Mouse (Mus musculus) gastrocnemius, postnatal 14 days (tissue): Measurements from ENCODE around the gene Ofcc1. TPM values are rescaled to one million over a fixed set of nuclear protein-coding genes. Genes with fewer than 3 reads are reported as not detected.

ENCODE experiments used
- DNase-seq: peaks from one replicate; pipeline ENCODE4 v3.0.0; 2021; ENCODE audit warnings: mixed read lengths
- intact Hi-C: fragments of 180-260 bp; cut with DNase I; formaldehyde crosslinking; loops from one replicate; pipeline ENCODE4 v1.15.1; 2025; ENCODE audit warnings: low total_unique reads
- long read RNA-seq, 2 experiments: library from polyadenylated mRNA; stranded (forward); transcript quantifications; one replicate each; pipeline ENCODE4 v2.0.0; 2021
- total RNA-seq, 2 experiments: library from RNA; stranded (reverse); gene quantifications; 2 replicates each; pipeline ENCODE4 v1.2.3; 2021

Gene Ofcc1
- not detected for total RNA-seq
- long read RNA-seq, experiment 1, result 0 reads
- long read RNA-seq, experiment 2, result 0 reads

DNA sequence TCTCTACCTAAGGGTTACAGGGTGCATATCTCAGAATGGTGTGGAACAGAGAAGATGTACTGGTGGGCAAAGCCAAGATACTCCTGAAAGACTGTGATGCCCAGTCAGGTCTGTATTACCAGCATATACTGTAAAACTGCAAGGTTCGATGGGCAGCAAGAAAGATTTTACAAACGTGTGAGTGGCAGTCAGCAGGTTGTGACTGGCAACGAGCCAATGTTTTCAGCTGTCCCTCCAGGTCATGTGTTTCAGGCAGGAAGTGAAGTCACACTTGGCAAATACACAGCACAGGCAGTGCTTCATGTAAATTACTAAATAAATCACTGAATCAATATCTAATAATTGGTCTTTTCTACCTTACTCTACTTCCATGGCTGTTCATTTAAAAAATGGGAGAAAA is at the start of gene Ofcc1:
Gene Ofcc1 (minus strand): TSS at position 163 of the 400 bp plus-strand sequence.
- DNase-seq, result no peak
- intact Hi-C loops, result no loop called here

DNA sequence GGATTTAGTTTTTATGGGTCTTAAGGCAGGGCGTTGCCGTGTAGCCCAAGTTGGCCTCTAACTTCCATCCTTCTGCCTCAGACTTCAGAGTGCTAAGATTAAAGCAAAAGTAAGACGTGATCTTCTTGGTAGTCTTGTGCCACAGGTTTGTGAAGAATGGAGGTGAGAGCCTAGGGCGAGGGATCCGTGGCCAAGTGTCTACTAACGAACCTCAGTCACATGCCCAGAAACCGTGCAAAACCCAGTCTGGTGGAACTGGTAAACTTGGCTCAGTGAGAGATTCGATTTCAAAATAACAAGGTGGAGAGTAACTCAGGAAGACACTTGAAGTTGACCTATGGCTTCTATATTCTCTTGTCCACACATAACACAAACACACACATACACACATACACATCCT is 28.9 kb upstream of the Ofcc1 start:
- intact Hi-C loops, result no loop called here
- no peak for DNase-seq

- intact Hi-C loops, result no loop called here
Measured at GRCm38 (mm10) chr13:40387446-40387845, 26.2 kb upstream of the Ofcc1 start.

GRCm38 (mm10) chr13:40384962-40385361 is 23.7 kb upstream of the Ofcc1 start:
- intact Hi-C loops, result no loop called here
- no peak for DNase-seq

More at GRCm38 (mm10) chr13:40387446-40387845, 26.2 kb upstream of the Ofcc1 start:
- DNase-seq, result no peak

DNA sequence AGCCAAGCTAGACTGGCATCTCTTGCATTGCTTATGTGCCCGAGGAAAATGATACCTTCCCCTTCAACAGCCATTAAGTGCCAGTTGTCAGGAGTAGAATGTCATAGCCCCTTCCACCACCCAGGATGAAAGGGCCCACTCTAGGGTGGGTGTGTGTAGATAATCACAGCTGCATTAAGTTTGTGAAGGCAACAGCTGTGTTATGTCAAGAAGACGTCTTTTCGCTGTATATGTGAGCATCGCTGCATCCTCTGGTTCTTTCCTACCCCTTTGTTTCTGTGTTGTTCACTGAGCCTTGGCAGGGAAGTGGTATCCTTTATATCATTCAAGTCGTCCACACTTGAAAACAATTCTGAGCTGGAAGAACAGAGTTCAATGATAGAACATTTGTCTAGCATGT is 15.5 kb upstream of the Ofcc1 start:
- intact Hi-C loops, result no loop called here
- no peak for DNase-seq

DNA sequence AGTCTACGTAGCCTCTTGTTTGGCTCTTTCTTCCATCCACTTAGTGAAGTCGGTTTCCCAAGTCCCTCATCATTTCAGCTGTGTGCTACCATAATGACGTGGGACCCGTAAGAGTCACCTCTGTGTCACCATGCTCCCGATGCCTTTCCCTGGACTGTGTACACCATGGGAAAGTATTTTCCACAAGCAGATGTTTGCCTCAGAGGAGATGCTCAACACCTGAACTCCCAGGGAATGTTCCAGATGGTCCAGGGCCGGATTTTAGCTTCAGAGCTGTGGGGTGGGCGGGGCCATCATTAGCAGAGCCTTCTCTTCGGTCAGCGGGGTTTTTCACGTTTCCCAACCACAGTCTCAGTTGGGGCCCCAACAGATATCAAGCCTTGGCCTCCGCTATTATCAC is 5.5 kb upstream of the Ofcc1 start:
- intact Hi-C loops, result no loop called here
- no peak for DNase-seq

DNA sequence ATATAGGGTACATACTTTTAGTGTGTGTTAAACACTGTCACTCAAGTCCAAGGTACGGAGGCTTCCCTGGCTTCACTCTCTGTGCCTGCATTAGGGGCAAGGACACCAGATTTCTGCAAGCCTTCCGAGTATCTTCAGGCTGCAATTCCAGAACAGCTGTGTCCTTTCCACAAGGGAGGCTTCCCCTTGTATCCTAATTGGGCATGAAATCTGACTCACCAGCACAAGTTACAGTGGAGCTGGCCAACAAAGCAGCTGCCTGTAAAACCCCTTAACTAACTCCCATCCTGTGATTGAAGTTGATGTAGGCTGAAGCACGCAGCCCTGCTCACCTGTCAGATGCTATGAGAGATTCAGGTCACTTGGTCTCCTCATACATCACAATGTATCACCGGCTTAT is 3.6 kb upstream of the Ofcc1 start:
- intact Hi-C loops, result no loop called here
- DNase-seq, result peak; percentile 7

GRCm38 (mm10) chr13:40360692-40361091 is 558 bp downstream of the Ofcc1 start:
- intact Hi-C loops, result no loop called here
- DNase-seq, result no peak

DNA sequence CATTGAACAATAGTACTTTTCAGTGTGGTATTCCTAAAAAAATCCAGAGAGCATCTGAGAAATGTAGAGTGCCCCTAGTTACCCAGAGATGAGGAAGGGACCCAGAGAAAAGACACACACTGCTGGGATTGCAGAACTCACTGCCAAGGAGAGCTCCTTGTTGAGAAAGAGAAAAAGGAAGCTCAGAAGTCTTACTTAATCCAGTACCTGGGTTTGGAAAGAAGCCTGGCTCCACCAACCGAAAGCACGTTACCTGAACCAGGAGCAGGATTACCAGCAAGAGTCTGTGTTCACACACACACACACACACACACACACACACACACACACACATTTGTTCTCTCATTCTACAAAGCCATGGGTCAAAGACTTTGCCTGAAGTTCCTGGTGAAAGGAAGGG is 14.2 kb downstream of the Ofcc1 start:
- intact Hi-C loops, result no loop called here
- DNase-seq, result no peak

DNA sequence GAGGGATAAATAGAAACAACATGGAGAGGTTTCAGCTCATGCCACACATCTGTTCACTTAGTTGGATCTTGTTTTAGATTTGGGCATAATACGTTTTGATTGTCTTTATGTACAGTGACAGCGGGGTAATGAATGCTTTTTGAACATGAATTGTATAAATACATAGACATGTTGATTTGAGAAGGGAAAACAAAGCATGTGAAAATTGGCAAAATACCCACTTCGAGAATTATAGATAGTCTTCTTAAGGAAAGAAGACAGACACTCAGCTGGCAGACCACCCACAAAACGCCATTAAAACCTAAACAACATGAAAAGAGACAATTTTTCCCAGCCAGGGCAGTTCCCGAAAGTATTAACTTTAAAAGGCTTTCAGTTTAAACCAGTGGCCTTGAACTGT is 37.9 kb downstream of the Ofcc1 start:
- no peak for DNase-seq
- intact Hi-C loops, result no loop called here

GRCm38 (mm10) chr13:40320814-40321525 is 40.3 kb downstream of the Ofcc1 start:
- intact Hi-C loops, result no loop called here
- DNase-seq, result no peak

GRCm38 (mm10) chr13:40317731-40318130 is 43.5 kb downstream of the Ofcc1 start:
- intact Hi-C loops, result no loop called here
- no peak for DNase-seq

- intact Hi-C loops, result no loop called here
- no peak for DNase-seq
Measured at GRCm38 (mm10) chr13:40315158-40315792, 46.0 kb downstream of the Ofcc1 start.

- intact Hi-C loops, result no loop called here
- no peak for DNase-seq
Measured at GRCm38 (mm10) chr13:40292891-40293290, 68.4 kb downstream of the Ofcc1 start.

DNA sequence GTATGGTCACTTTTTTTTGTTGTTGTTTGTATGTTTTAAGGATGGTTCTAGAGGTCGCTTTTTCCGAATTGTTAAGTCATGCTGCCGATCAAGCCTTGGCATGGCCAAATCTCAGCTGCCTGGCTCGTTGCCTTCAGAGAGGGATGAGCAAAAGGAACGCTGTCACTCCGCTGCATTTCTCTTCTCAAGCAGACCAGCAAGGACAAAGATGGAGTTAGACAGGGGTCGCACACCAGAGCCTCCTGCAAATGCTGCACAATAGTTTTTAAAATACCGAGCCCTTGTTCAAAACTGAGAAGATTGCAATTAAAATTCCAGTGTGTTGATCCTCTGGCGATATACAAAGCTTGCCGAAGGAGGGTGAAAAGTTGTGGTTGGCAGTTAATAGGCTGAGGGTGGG is 70.4 kb downstream of the Ofcc1 start:
- intact Hi-C loops, result no loop called here
- DNase-seq, result no peak

GRCm38 (mm10) chr13:40288650-40289049 is 72.6 kb downstream of the Ofcc1 start:
- intact Hi-C loops, result no loop called here
- DNase-seq, result no peak

DNA sequence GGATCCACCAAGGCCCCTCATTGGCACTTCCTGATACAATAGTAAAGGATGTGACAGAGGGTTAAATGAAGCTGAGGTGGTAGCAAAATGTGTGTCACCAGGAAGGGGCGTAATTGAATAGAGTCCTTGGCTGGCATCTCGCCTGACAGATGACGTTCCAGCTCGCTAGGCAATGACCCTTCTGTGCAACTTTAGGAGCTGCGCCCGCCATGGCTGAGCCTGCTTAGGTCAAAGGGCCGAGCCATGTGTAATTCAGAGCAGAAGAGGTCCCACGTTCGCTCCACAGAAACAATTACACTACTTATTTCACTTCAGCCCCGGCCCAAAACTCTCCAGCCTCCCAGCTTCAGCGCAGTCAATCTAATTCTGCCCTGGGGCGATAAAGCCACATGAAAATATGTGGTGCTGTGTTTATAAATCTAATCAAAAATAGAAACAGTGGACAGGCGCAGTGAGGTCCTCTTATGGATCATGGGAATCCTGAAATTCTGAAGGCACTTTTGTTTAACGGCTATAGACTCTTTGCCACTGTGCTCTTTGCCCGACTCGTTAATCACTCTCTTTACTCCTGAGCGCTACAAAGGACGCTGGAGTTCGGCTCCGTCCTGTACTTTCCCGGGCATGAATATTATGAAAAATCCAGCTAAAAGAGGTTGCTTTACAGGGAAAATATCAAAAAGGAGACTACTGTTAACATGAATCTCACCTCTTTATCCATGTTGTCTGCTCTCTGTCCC is 73.8 kb downstream of the Ofcc1 start:
- intact Hi-C loops, result no loop called here
- DNase-seq, result no peak

- DNase-seq, result no peak
Measured at GRCm38 (mm10) chr13:40285234-40285791, 75.9 kb downstream of the Ofcc1 start.

DNA sequence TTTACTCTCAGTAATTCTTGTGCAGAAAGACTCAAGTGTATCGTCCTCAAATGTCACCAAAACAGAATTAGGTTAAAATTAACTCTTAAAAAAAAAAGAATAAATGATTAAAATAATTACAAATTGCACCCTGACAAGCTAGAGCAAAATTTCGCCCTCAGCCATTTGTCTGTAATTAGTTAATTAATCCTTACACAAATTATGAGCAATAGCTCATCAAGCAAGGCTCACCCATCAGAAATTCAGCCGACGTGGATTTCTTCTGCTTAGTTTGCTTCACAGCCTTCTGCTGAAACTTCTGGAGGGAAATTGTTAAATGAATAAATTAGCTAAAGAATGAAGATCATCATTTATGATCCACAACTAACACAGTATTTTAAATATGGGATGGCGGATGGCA is 80.6 kb downstream of the Ofcc1 start:
- DNase-seq, result no peak
- intact Hi-C loops, result no loop called here

More at GRCm38 (mm10) chr13:40285234-40285791, 75.9 kb downstream of the Ofcc1 start:
- intact Hi-C loops, result no loop called here

DNA sequence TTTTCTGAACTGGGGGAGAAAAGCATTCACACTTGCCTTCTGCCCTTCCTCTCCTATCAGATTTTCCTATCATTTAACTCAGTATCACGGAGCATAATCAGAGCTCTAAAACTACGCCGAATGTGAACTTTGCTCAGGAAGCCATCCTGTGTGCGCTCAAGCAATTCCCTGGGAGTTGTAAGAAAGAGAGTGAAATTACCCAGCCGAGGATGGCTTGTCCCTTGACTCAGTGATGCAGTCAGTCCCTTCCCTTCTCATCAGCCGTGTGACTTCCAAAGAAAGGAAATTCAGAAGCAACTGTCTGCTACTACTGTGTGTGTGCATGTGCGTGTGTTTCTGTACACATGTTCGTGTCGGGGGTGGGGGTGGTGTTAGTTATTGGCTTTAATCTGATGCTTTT is 93.7 kb downstream of the Ofcc1 start:
- DNase-seq, result no peak
- intact Hi-C loops, result no loop called here
